Mouse (Mus musculus): Measurements from ENCODE around the gene 4933405L10Rik.

4933405L10Rik gene

GRCm38 (mm10) chr8:105739216-105739615 lies 31.8 kb downstream of the 4933405L10Rik start:
- in situ Hi-C loops (cut with MboI; ENCODE audit: unreplicated experiment in 2 of 2) = no loop called here

- in situ Hi-C loops (cut with MboI; ENCODE audit: unreplicated experiment in 2 of 2) = no loop called here
These were observed 35.8 kb downstream of the 4933405L10Rik start for GRCm38 (mm10) chr8:105743301-105743700.

- in situ Hi-C loops (cut with MboI; ENCODE audit: unreplicated experiment in 2 of 2) = no loop called here
These were observed 43.2 kb downstream of the 4933405L10Rik start for GRCm38 (mm10) chr8:105750606-105751005.

GRCm38 (mm10) chr8:105753916-105754315 lies 46.5 kb downstream of the 4933405L10Rik start:
- in situ Hi-C loops (cut with MboI; ENCODE audit: unreplicated experiment in 2 of 2) = no loop called here

GRCm38 (mm10) chr8:105754688-105755087 lies 47.2 kb downstream of the 4933405L10Rik start:
- in situ Hi-C loops (cut with MboI; ENCODE audit: unreplicated experiment in 2 of 2) = no loop called here

GRCm38 (mm10) chr8:105757796-105758276 lies 50.4 kb downstream of the 4933405L10Rik start:
- in situ Hi-C loops (cut with MboI; ENCODE audit: unreplicated experiment in 2 of 2) = no loop called here

GRCm38 (mm10) chr8:105758277-105759108 lies 51.0 kb downstream of the 4933405L10Rik start, which contains the start of gene Gfod2:
Gene Gfod2 (minus strand): TSS chr8:105758664.
- in situ Hi-C loops (cut with MboI; ENCODE audit: unreplicated experiment in 2 of 2) = no loop called here
